Mouse (Mus musculus): Measurements from ENCODE around the gene Nrl. TPM values are rescaled to one million over a fixed set of nuclear protein-coding genes. Genes with fewer than 3 reads are reported as not detected.

Gene Nrl
- polyA plus RNA-seq, 1 experiment = not detected

DNA sequence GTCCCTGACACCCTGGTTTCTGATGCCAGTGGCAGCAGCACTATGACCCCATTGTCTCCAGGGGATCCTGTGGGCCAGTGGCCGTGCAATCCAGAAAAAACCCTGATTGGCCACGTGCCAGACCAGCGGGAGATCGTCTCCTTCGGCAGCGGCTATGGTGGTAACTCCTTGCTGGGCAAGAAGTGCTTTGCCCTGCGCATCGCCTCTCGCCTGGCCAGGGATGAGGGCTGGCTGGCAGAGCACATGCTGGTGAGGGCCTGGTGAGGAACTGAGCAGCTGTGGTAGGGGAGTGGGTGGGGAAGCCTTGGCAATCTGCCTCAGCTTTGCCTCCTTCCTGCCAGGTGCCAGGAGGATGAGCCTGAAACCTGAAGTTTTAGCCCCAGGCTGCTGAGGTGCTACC lies 19.6 kb upstream of the Nrl start:
- no peak overlapping the region for H3K4me3 ChIP-seq (ENCODE audit: insufficient read depth, poor library complexity, severe bottlenecking)
- TF ChIP-seq CEBPB (IDR thresholded peaks at IDR 0.05; ENCODE audit: low read depth) = no peak
- no peak for TF ChIP-seq CTCF (IDR thresholded peaks at IDR 0.05; ENCODE audit: control insufficient read depth, insufficient read depth, insufficient read length)
- no peak for TF ChIP-seq MYOG (IDR thresholded peaks at IDR 0.05; ENCODE audit: control insufficient read depth, extremely low read depth, insufficient read length)
- TF ChIP-seq USF1 (IDR thresholded peaks at IDR 0.05; ENCODE audit: low read depth) = no peak
- TF ChIP-seq MAX (IDR thresholded peaks at IDR 0.05) = no peak
- no peak for TF ChIP-seq MYOD1 (IDR thresholded peaks at IDR 0.05; ENCODE audit: control insufficient read depth, insufficient read length, low read depth)
- no peak for TF ChIP-seq FOSL1 (IDR thresholded peaks at IDR 0.05; ENCODE audit: insufficient read depth, low read length, poor library complexity, severe bottlenecking)
- no peak overlapping the region for H3ac ChIP-seq (ENCODE audit: control insufficient read depth, insufficient read length, low read depth)
- H3K79me3 ChIP-seq (ENCODE audit: low read depth) = no peaks in the 10 kb centered on the region
- H3K79me2 ChIP-seq (ENCODE audit: control insufficient read depth, insufficient read depth) = peaks cover 20% of the 10 kb centered on the region
- no peaks in the 10 kb centered on the region for H3K27me3 ChIP-seq (ENCODE audit: control insufficient read depth, insufficient read depth, insufficient read length)
- H3K36me3 ChIP-seq (ENCODE audit: control insufficient read depth, insufficient read depth) = peaks cover 53% of the 10 kb centered on the region

DNA sequence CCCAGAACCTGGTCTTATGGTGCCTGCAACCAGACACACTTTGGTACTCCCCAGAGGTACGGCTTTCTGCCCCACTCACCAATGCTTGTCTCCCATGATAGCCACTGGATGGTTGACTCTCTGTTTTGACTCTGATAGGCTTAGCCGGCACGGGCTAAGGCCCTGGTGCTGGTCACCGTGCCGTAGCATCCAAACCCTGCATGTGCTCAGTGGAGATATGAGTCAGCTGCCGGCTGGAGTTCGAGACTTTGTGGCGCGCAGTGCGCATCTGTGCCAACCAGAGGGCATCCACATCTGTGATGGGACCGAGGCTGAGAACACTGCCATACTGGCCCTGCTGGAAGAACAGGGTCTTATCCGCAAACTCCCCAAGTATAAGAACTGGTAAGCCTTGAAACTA lies 17.5 kb upstream of the Nrl start:
- Histone ChIP-seq H3K79me2 (ENCODE audit: control insufficient read depth, insufficient read depth) (peaks cover 20% of the 10 kb centered on the region), H3K79me3 (ENCODE audit: low read depth) (no peaks in the 10 kb centered on the region), H3K4me3 (ENCODE audit: insufficient read depth, poor library complexity, severe bottlenecking) (no peak overlapping the region), H3K27me3 (ENCODE audit: control insufficient read depth, insufficient read depth, insufficient read length) (no peaks in the 10 kb centered on the region), H3ac (ENCODE audit: control insufficient read depth, insufficient read length, low read depth) (no peak overlapping the region), H3K36me3 (ENCODE audit: control insufficient read depth, insufficient read depth) (peaks cover 34% of the 10 kb centered on the region)
- TF ChIP-seq FOSL1 (IDR thresholded peaks at IDR 0.05; ENCODE audit: insufficient read depth, low read length, poor library complexity, severe bottlenecking) (no peak), CEBPB (IDR thresholded peaks at IDR 0.05; ENCODE audit: low read depth) (no peak), USF1 (IDR thresholded peaks at IDR 0.05; ENCODE audit: low read depth) (no peak), MYOG (IDR thresholded peaks at IDR 0.05; ENCODE audit: control insufficient read depth, extremely low read depth, insufficient read length) (no peak), CTCF (IDR thresholded peaks at IDR 0.05; ENCODE audit: control insufficient read depth, insufficient read depth, insufficient read length) (no peak), MAX (IDR thresholded peaks at IDR 0.05) (no peak), MYOD1 (IDR thresholded peaks at IDR 0.05; ENCODE audit: control insufficient read depth, insufficient read length, low read depth) (no peak)

DNA sequence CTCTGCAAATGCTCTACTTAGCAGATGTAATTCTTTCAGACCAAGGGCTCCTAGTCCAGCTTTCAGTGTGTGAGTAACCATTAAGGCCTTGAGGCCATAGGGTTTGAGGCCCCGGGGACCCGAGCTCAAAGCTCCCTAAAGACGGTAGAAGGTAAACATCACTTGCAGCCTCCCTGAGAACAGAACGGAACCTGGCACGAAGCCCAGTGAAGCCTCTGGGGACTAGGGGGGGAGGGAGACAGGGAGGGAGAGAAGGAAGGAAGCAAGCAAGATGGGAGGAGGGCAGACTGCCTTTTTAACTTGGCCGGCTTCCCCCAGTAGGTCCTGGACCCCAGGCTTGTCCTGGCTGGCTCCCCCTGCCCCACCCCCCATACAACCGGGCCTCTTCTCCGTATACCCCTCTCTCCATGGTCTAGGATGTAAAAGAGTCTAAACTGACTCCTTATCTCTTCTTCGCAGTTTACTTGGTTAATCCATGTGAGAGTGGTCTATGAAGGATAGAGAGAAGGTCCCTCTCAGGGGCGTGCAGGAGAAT lies 16.1 kb upstream of the Nrl start:
- Histone ChIP-seq H3K36me3 (ENCODE audit: control insufficient read depth, insufficient read depth) (peaks cover 27% of the 10 kb centered on the region), H3K79me2 (ENCODE audit: control insufficient read depth, insufficient read depth) (peaks cover 20% of the 10 kb centered on the region), H3K4me3 (ENCODE audit: insufficient read depth, poor library complexity, severe bottlenecking) (peak overlapping the region; percentile 50), H3K79me3 (ENCODE audit: low read depth) (no peaks in the 10 kb centered on the region), H3K27me3 (ENCODE audit: control insufficient read depth, insufficient read depth, insufficient read length) (no peaks in the 10 kb centered on the region), H3ac (ENCODE audit: control insufficient read depth, insufficient read length, low read depth) (peak overlapping the region; percentile 81)
- TF ChIP-seq MYOD1 (IDR thresholded peaks at IDR 0.05; ENCODE audit: control insufficient read depth, insufficient read length, low read depth) = no peak
- no peak for TF ChIP-seq FOSL1 (IDR thresholded peaks at IDR 0.05; ENCODE audit: insufficient read depth, low read length, poor library complexity, severe bottlenecking)
- TF ChIP-seq MYOG (IDR thresholded peaks at IDR 0.05; ENCODE audit: control insufficient read depth, extremely low read depth, insufficient read length) = no peak
- TF ChIP-seq USF1 (IDR thresholded peaks at IDR 0.05; ENCODE audit: low read depth) = no peak
- no peak for TF ChIP-seq CTCF (IDR thresholded peaks at IDR 0.05; ENCODE audit: control insufficient read depth, insufficient read depth, insufficient read length)
- no peak for TF ChIP-seq CEBPB (IDR thresholded peaks at IDR 0.05; ENCODE audit: low read depth)
- TF ChIP-seq MAX (IDR thresholded peaks at IDR 0.05) = no peak

DNA sequence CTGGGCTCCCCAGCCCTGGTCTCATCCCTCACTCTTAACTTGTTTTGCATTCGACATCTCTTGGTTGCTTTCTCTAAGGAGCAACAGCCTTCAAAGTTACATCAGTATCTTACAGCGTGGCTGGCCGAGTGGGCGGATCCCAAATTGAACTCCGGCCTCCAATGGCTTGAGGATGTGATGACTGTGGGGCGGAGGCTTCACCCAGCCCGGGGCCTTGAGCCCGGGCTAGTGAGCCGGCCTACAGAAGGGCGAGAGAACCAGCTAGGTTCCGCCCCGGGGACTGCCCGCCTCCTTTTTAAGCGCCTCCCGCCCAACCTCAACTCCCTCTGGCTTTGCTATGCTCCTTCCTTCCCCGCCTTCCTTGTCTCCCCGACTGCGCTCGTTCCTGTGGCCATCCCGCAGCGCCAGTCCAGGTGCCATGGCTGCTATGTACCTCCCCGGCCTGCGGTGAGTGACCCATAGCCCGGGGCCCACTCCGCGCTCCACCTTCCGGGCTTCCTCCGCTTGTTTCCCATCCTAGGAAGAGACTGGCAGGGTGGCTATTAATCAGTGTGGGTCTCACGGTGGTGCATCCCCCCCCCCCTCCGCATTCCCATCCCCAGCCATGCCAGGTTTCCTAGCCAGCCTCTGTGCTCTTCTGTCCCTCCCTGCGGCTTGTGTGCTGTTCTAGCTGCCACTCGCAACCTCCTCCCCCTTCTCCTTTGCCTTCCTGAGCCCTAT lies 15.4 kb upstream of the Nrl start, which contains the start of gene Pck2:
Gene Pck2, plus strand, starts transcription at position 200 of the 720 bp plus-strand sequence.
- H3K79me2 ChIP-seq (ENCODE audit: control insufficient read depth, insufficient read depth) = peaks cover 20% of the 10 kb centered on the region
- no peak for TF ChIP-seq MYOD1 (IDR thresholded peaks at IDR 0.05; ENCODE audit: control insufficient read depth, insufficient read length, low read depth)
- TF ChIP-seq MAX (IDR thresholded peaks at IDR 0.05) = peak; percentile 66
- TF ChIP-seq CEBPB (IDR thresholded peaks at IDR 0.05; ENCODE audit: low read depth) = no peak
- H3ac ChIP-seq (ENCODE audit: control insufficient read depth, insufficient read length, low read depth) = peak within 1 kb of the TSS; percentile 81
- no peaks in the 10 kb centered on the region for H3K27me3 ChIP-seq (ENCODE audit: control insufficient read depth, insufficient read depth, insufficient read length)
- H3K36me3 ChIP-seq (ENCODE audit: control insufficient read depth, insufficient read depth) = peaks cover 20% of the 10 kb centered on the region
- H3K4me3 ChIP-seq (ENCODE audit: insufficient read depth, poor library complexity, severe bottlenecking) = peak within 1 kb of the TSS; percentile 50
- H3K79me3 ChIP-seq (ENCODE audit: low read depth) = no peaks in the 10 kb centered on the region

DNA sequence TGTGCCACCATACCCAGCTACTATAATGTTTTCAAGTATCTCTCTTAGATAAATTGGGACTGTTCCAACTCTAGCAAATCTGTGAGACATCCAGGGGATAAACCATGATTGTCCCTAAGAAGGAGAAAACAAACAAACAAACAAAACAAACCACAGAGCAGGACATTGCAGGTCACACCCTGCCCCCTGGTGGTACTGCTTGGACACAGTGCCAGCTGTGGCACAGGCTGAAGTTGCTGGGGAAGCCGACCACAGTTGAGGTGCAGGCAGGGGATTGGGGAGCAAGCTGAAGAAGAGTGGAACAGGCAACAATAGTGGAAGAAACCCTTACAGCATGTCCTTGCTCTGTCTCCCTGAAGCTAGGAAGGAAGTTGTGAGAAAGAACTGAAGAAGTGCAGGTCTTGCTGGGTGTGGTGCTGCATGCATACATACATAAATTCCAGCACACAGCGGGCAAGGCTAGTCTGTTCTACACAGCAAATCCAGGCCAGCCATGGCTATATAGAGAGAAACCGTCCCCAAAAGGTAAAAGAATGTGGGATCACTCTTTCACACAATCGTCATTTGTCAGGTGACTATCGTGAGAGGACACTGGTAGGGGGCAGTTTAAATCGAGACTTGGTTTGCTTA lies 11.4 kb upstream of the Nrl start:
- H3K79me3 ChIP-seq (ENCODE audit: low read depth) = no peaks in the 10 kb centered on the region
- TF ChIP-seq CTCF (IDR thresholded peaks at IDR 0.05; ENCODE audit: control insufficient read depth, insufficient read depth, insufficient read length) (peak; percentile 72), FOSL1 (IDR thresholded peaks at IDR 0.05; ENCODE audit: insufficient read depth, low read length, poor library complexity, severe bottlenecking) (no peak)
- H3K4me3 ChIP-seq (ENCODE audit: insufficient read depth, poor library complexity, severe bottlenecking) = no peak overlapping the region
- H3K79me2 ChIP-seq (ENCODE audit: control insufficient read depth, insufficient read depth) = peaks cover 8% of the 10 kb centered on the region
- no peak overlapping the region for H3ac ChIP-seq (ENCODE audit: control insufficient read depth, insufficient read length, low read depth)
- no peaks in the 10 kb centered on the region for H3K36me3 ChIP-seq (ENCODE audit: control insufficient read depth, insufficient read depth)
- H3K27me3 ChIP-seq (ENCODE audit: control insufficient read depth, insufficient read depth, insufficient read length) = peaks cover 16% of the 10 kb centered on the region

Data from C2C12 (cell line).